Mouse (Mus musculus): ENCODE measurements around the gene Six5.

Gene Six5

GRCm38 (mm10) chr7:19146793-19147192 is 52.4 kb downstream of the Six5 start:
- no peak for TF ChIP-seq GATA4 (IDR thresholded peaks at IDR 0.05; ENCODE audit: insufficient replicate concordance, low read length)

- TF ChIP-seq GATA4 (IDR thresholded peaks at IDR 0.05; ENCODE audit: insufficient replicate concordance, low read length): no peak
These were observed 53.2 kb downstream of the Six5 start for GRCm38 (mm10) chr7:19147497-19148045.

Data from liver, adult (tissue).